Mouse (Mus musculus) liver, embryonic 14.5 days (tissue): ENCODE measurements around the gene Hoxb5. TPM values are rescaled to one million over a fixed set of nuclear protein-coding genes. Genes with fewer than 3 reads are reported as not detected.

Experiments used
- ATAC-seq: fragments of 200-750 bp; cut with Nextera tagmentation; 2 replicates; pipeline ENCODE4 v1.8.0; 2017; ENCODE audit warnings: moderate number of reproducible peaks, mild to moderate bottlenecking, moderate library complexity; ENCODE audit not compliant: insufficient read depth
- DNase-seq, 3 experiments: peaks; one replicate each; pipeline ENCODE4 v3.0.0-alpha.2; 2012 to 2013; ENCODE audit warnings: low read depth in 3 of 3, low spot score in 3 of 3
- H3K27ac ChIP-seq: fragments of 300-500 bp; sonication (generic); 2 replicates; pipeline ENCODE4 v1.5.1; 2014; ENCODE audit warnings: moderate library complexity, mild to moderate bottlenecking, control low read depth, inconsistent platforms
- H3K27me3 ChIP-seq: fragments of 300-500 bp; sonication (generic); 2 replicates; pipeline ENCODE4 v1.6.1; 2014; ENCODE audit warnings: mild to moderate bottlenecking, low read length, moderate library complexity; ENCODE audit not compliant: control insufficient read depth, insufficient read depth
- H3K36me3 ChIP-seq: fragments of 300-500 bp; sonication (generic); replicated peaks from 2 replicates; pipeline ENCODE4 v1.6.1; 2014; ENCODE audit warnings: low read depth; ENCODE audit not compliant: control insufficient read depth, insufficient read depth
- H3K4me1 ChIP-seq, 2 experiments: fragments of 200-500 bp in 1 of 2; fragments of 300-500 bp in 1 of 2; sonication (generic) in 1 of 2; replicated peaks; 2 replicates each; pipeline ENCODE4 v1.6.1; 2012 to 2014; ENCODE audit warnings: antibody characterized with exemption in 1 of 2, inconsistent platforms in 1 of 2, low read length in 1 of 2; ENCODE audit not compliant: control insufficient read depth in 2 of 2, insufficient read depth in 2 of 2
- H3K4me2 ChIP-seq: fragments of 300-500 bp; sonication (generic); 2 replicates; pipeline ENCODE4 v1.6.1; 2014; ENCODE audit warnings: low read depth, mild to moderate bottlenecking, control low read depth, moderate library complexity
- H3K4me3 ChIP-seq, 2 experiments: fragments of 200-500 bp in 1 of 2; fragments of 300-500 bp in 1 of 2; sonication (generic) in 1 of 2; 2 replicates each; pipeline ENCODE4 v1.5.1; 2012 to 2014; ENCODE audit warnings: low read depth in 2 of 2, low read length in 2 of 2, mild to moderate bottlenecking in 2 of 2, control low read depth in 1 of 2, inconsistent platforms in 1 of 2, moderate library complexity in 1 of 2; ENCODE audit not compliant: insufficient read depth in 1 of 2
- H3K9ac ChIP-seq: fragments of 300-500 bp; sonication (generic); replicated peaks from 2 replicates; pipeline ENCODE4 v1.6.1; 2014; ENCODE audit warnings: mild to moderate bottlenecking, control low read depth, moderate library complexity
- H3K9me3 ChIP-seq: fragments of 300-500 bp; sonication (generic); 2 replicates; pipeline ENCODE4 v1.6.1; 2016; ENCODE audit warnings: low read length, mixed read lengths; ENCODE audit not compliant: control insufficient read depth
- CTCF ChIP-seq: IDR thresholded peaks from 2 replicates; pipeline ENCODE4 v1.5.1; 2016; ENCODE audit warnings: antibody characterized with exemption, low read depth, control low read depth
- EP300 ChIP-seq: IDR thresholded peaks from 2 replicates; pipeline ENCODE4 v1.6.1; 2016; ENCODE audit warnings: antibody characterized with exemption, low read depth
- WGBS: fragments of 180-500 bp; shearing (Covaris S2); extraction: QIAGEN DNeasy Blood & Tissue Kit; methylation state at CpG from one replicate; pipeline ENCODE4 v1.1.7; 2014; ENCODE audit not compliant: insufficient replicate concordance; 5-methylcytosine and 5-hydroxymethylcytosine counted together
- polyA plus RNA-seq, 2 experiments: library from polyadenylated mRNA; depleted of rRNA in 1 of 2; stranded (reverse) in 1 of 2; unstranded in 1 of 2; fragments of >200 nt; fragmentation: Nextera tagmentation in 1 of 2; extraction: Ambion mirVana in 1 of 2; gene quantifications; 2 replicates each; pipeline versions ENCODE4 v1.2.1 to v1.2.3; 2012 to 2014

Gene Hoxb5
- polyA plus RNA-seq, 2 experiments, result 0.06 to 0.23 TPM

GRCm38 (mm10) chr11:96282795-96283430 is 20.2 kb upstream of the Hoxb5 start:
- no peak overlapping the region for H3K27ac ChIP-seq
- H3K4me3 ChIP-seq, result no peak overlapping the region
- ATAC-seq (no peak), DNase-seq (no peak)
- no peak overlapping the region for H3K4me2 ChIP-seq
- H3K36me3 ChIP-seq, result no peaks in the 10 kb centered on the region
- no peak overlapping the region for H3K9ac ChIP-seq
- TF ChIP-seq CTCF, result no peak
- TF ChIP-seq EP300, result no peak
- H3K27me3 ChIP-seq, result peaks cover 100% of the 10 kb centered on the region
- under 1% methylated on average over 49 of the region's 49 CpGs for WGBS
- H3K9me3 ChIP-seq, result no peaks in the 10 kb centered on the region
- no peaks in the 10 kb centered on the region for H3K4me1 ChIP-seq

GRCm38 (mm10) chr11:96284041-96284749 is 18.9 kb upstream of the Hoxb5 start:
- Histone ChIP-seq H3K27ac (no peak overlapping the region), H3K4me1 (no peaks in the 10 kb centered on the region), H3K9me3 (no peaks in the 10 kb centered on the region), H3K36me3 (no peaks in the 10 kb centered on the region), H3K9ac (no peak overlapping the region), H3K27me3 (peaks cover 99% of the 10 kb centered on the region), H3K4me2 (0 out of 2 replicates have a peak overlapping the region, but pooled peaks have one; percentile 11), H3K4me3 (peak overlapping the region in 1 of 2 experiments; percentile 16; a peak in 2 of 4 replicates)
- ATAC-seq (no peak), DNase-seq (no peak)
- WGBS, result 1% methylated on average over 49 of the region's 49 CpGs
- TF ChIP-seq EP300 (no peak), CTCF (0 out of 2 replicates have a peak, but pooled peaks have one; percentile 2)

- H3K9me3 ChIP-seq, result no peaks in the 10 kb centered on the region
- no peaks in the 10 kb centered on the region for H3K36me3 ChIP-seq
- 2% methylated on average over 37 of the region's 37 CpGs for WGBS
- DNase-seq (no peak), ATAC-seq (no peak)
- no peak overlapping the region for H3K4me3 ChIP-seq
- no peaks in the 10 kb centered on the region for H3K4me1 ChIP-seq
- peaks cover 99% of the 10 kb centered on the region for H3K27me3 ChIP-seq
- no peak overlapping the region for H3K9ac ChIP-seq
- H3K27ac ChIP-seq, result no peak overlapping the region
- TF ChIP-seq CTCF, result no peak
- TF ChIP-seq EP300, result no peak
- H3K4me2 ChIP-seq, result no peak overlapping the region; the same call in 1 of the 2 replicates
These were observed 18.1 kb upstream of the Hoxb5 start for GRCm38 (mm10) chr11:96284774-96285734.

GRCm38 (mm10) chr11:96285771-96286738 is 17.1 kb upstream of the Hoxb5 start, which contains the start of gene Hoxb7:
Hoxb7 (plus strand) TSS chr11:96286623.
- Histone ChIP-seq H3K4me1 (no peaks in the 10 kb centered on the region), H3K4me2 (peak within 1 kb of the TSS; percentile 32; the same call in 1 of the 2 replicates), H3K4me3 (peak within 1 kb of the TSS in 1 of 2 experiments; percentile 25; a peak in 2 of 4 replicates), H3K9ac (no peak within 1 kb of the TSS), H3K9me3 (no peaks in the 10 kb centered on the region), H3K27me3 (peaks cover 99% of the 10 kb centered on the region), H3K27ac (no peak within 1 kb of the TSS), H3K36me3 (no peaks in the 10 kb centered on the region)
- DNase-seq, result no peak
- no peak for ATAC-seq
- under 1% methylated on average over 43 of the region's 43 CpGs for WGBS
- TF ChIP-seq CTCF, result no peak
- no peak for TF ChIP-seq EP300
